Mouse (Mus musculus) small intestine, adult 10 weeks (tissue): ENCODE measurements around the gene Gfpt2. TPM values are rescaled to one million over a fixed set of nuclear protein-coding genes. Genes with fewer than 3 reads are reported as not detected.

ENCODE experiments used
- polyA plus RNA-seq: library from polyadenylated mRNA; stranded (reverse); fragments of 350-450 nt; fragmentation: Illumina TruSeq; extraction: RNeasy Lipid Tissue Mini Kit (QIAGEN cat#74804); gene quantifications from one replicate; pipeline ENCODE4 v1.2.3, GENCODE M21; 2014; ENCODE audit warnings: low replicate concordance

Gene Gfpt2
- polyA plus RNA-seq: 0.19 TPM

GRCm38 (mm10) chr11:49793619-49794341 is at the start of gene Gfpt2:
Gene Gfpt2 (plus strand): TSS chr11:49794178.

DNA sequence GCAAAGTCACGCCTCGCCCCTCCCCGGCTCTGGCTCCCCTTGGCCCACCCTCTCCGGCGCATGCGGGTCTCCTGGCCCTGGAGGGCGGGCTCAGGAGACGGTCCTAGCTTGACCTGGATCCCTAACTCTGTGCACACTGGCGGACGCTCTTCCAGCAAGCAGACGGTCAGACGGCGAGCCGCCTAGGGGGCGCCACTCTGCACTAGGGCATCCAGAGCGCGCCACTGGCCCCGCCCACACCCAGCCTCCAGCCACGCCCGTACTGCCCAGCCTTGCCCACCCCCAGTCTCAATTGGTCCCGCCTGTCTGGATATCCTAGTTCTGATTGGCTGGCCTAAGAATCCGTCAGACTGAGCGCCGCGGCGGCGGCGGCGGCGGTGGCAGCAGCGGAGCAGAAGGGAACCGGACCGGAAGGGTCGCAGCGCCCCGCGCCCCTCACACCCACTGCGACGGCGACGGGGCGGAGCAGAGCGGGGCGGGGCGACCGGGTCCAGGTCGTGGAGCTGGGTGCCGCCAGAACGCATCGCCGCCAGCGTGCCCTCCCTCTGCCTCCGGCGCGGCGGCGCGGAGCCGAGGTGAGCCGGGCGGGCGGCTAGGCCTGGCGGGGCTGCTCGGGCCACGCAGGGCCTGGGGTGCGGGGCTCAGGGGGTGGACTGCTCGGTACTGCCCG is 52.6 kb downstream of the Gfpt2 start, which contains the start of gene Mapk9:
Gene Mapk9 (plus strand): TSS at position 351 of the 670 bp plus-strand sequence.

Other genes starting within 250 kb of the Gfpt2 start
- not detected for gene Olfr1380, start 237.3 kb upstream of the Gfpt2 start, polyA plus RNA-seq
- gene Flt4, start 184.9 kb upstream of the Gfpt2 start, polyA plus RNA-seq: 0.37 TPM
- gene Scgb3a1, start 130.6 kb upstream of the Gfpt2 start, polyA plus RNA-seq: not detected
- 160 TPM for gene Cnot6, start 81.5 kb upstream of the Gfpt2 start, polyA plus RNA-seq
- gene Mapk9, start 52.6 kb downstream of the Gfpt2 start, polyA plus RNA-seq: 79.3 TPM
- gene Rasgef1c, start 107.7 kb downstream of the Gfpt2 start, polyA plus RNA-seq: not detected
- gene Rnf130, start 231.2 kb downstream of the Gfpt2 start, polyA plus RNA-seq: 58.8 TPM